Mouse (Mus musculus): ENCODE measurements at regions not wholly inside any gene's neighbourhood (a gene's known extent, or its start where the extent isn't known, plus 50 kb on each side); places are given as distances from the start of the nearest gene placed in this dataset.
"Not testable (repeated sequence)": the region's sequence is repeated elsewhere in the genome, so short reads cannot be mapped to it uniquely, and the experiment has no call there.

DNA sequence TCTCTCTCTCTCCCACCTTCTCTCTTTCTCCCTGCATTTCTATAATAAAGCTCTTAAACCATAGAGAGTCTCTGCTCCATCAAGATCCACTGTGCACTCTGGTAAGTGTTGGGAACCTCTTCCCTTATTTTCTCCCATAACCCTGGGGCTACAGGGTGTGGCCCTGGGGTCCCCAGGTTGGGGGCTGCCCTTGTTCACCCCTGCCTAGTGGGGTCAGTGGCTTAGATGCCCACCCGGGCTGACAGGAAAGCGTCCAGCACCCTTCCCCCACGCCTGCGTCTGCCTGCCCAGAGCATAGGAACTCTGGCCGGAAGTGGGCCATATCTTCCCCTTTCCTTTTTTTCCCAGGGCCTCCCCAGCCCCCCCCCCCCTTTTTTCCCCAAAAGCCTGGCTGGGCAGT is 534.0 kb downstream of the Hdgfl1 start:
- DNase-seq, result no peak

DNA sequence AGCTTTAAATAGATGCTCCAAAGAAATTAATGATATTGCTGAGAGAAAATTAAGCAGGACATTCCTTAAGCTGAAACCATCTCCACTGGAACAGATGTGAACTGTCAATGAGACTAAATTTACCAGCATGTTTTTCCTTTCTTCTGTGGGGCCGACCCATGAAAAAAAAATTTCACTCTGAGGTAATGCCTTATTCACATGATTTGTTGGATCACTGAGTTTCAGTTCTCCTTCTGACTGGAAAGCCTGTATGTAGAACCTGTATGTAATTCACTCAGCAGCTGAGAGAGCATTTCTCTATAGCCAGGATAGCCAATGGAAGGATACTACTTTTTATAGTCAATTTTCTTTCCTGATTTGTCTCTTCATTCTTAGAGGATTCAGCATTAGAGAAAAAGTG is 535.3 kb downstream of the Hdgfl1 start:
- no peak for DNase-seq

DNA sequence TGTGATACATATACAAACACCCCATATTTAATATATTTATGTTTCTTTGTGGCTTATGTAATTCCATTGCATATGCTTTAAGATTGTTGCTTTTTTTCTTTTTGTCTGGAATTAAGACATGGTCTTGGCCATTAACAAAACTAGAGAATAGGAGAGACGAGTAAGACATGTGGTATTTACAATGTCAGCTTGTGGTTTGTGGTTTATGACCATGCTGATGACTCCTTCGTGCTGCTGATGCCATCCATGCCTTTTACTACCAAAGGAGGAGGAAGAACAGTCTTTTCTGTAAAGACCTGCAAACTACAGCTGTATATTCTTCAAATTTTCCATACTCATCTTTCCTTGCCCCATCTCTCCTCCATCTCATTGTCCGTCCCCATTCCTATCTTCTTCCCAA is 552.7 kb downstream of the Hdgfl1 start:
- DNase-seq, result no peak

DNA sequence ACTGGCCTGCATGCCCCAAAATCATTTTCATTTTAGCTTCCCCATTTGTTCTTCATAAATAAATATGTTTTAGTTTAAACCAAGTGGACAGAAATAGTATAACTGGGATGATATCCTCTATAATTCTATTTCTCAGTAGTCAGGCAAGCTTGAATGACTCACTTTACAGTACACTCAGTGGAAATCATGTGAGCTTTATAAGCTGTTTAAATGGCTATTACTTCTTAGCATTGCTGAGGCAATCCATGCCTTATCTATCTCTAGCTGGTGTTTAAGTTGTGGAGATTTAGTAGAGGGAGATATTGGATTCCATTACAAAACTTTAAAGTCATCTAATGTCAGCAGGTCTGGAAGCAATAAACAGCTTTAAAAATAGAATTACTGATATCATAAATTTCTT is 553.4 kb downstream of the Hdgfl1 start:
- no peak for DNase-seq

DNA sequence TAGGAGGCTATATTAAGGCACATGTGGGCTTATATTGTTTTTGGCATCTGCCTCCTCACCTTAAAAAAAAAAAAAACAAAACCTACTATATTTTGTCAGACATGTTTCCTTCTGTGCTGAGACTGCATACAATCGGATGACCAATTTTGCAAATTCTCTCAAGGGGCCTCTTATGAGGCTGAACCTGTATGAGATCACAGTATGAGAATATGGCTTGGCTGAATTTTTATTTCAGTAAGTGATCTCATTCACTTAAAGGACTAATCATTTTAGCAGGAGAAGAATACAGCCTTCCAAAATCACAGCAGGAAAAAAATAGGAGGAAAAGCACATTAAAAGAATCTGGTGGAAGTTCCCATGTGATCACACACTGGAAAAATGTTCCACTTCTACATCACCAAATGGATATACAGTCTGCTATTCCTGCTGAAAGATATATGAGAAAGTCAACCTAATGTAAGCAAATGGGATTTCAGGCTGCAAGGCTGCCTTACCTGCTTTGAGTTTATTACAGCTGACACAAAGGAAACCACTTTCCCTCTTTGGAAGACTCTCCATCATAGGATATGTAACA is 564.3 kb downstream of the Hdgfl1 start:
- no peak for DNase-seq

DNA sequence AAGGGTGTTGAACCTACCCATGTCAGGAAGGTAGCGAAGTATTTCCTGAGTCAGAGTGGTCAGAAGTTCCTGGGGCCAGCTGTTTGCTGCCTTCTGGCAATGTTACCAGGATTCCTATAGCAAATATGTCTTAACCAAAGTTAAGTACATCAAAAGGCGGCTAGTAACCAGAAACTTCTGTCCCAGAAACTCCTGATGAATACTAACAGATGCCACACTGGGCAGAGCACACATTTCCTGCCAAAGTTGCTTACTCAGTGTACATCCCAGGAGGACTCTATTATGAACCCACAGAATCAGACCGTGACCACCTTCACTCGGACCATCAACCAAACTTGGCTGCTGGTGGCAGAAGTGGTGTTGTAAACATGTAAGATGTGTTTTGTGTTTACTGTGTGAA is 575.3 kb downstream of the Hdgfl1 start:
- DNase-seq, result no peak

DNA sequence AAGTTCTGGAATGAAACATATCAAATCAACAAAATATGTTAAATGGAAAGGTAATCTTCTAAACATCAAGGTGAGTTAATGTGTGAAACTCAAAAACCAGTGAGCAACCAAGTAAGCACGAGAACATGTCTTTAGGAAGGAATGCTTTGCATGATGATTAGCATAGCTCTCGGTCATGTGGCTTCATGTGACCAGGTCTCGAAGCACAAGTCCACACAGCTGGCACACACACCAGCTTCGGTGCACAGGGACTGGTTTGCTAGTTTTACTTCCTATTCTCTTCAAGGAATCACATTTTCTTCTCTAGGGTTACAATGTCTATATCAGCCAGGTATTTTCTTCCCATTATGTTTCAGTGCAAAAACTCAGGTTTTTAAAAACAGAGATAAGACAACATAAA is 586.1 kb downstream of the Hdgfl1 start:
- DNase-seq, result no peak

DNA sequence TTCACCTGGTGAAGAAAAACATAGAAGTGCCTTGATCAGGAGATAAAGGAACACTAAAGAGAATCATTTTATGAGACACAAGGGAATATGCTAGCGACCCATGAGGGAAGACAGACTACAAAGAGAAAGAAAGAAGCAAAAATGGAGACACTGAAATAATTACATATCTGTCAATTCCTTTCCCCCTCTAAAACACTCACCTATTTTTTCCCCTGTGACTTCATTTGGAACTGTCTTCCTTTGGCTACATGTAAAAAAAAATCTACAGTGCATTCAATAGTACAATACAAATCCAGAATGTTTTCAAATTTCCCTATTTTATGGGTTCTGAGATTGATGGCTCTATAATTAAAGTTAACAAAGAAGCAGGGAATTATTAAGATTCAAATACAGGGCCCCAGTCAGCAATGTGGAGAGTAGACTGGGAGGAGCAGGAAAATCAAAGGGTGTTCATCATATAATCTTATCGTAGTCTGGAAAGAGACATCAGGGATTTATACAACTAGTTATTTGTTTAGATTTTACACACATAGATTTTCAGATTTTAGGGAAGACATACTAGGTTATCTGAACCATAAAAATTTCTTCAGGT is 598.0 kb downstream of the Hdgfl1 start:
- no peak for DNase-seq

DNA sequence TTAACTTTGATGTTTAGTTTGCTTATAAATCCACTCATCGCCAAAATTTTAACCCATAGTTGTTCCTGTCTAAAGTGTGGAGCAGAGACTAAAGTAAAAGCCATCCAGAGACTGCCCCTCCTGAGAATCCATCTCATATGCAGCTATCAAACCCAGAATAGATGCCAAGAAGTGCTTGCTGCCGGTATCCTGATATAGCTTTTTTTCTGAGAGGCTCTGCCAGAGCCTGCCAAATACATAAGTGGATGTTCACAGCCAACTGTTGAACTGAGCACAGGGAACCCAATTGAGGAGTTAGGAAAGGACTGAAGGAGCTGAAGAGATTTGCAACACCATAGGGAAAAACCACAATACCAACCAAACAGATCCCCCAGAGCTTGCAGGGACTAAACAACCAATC is 600.3 kb downstream of the Hdgfl1 start:
- no peak for DNase-seq

DNA sequence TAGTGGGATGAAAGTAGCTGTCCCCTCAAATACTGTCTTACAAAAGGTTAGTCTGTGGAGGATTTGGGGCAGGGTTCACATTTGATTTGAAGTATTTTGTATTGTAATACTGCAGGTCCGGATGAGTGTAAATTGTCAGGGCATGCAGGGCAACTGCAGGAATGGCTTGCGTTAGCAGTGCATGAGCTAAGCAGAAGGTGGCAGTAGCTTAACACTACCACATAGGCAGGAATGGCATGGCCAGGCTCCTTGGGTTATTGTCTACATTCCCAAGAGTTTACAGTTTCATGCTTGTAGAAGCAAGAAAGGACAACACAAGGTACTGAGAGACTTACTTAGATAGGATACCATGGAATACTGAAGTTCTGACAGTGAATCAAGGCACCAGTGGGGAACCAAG is 611.3 kb downstream of the Hdgfl1 start:
- DNase-seq, result no peak

DNA sequence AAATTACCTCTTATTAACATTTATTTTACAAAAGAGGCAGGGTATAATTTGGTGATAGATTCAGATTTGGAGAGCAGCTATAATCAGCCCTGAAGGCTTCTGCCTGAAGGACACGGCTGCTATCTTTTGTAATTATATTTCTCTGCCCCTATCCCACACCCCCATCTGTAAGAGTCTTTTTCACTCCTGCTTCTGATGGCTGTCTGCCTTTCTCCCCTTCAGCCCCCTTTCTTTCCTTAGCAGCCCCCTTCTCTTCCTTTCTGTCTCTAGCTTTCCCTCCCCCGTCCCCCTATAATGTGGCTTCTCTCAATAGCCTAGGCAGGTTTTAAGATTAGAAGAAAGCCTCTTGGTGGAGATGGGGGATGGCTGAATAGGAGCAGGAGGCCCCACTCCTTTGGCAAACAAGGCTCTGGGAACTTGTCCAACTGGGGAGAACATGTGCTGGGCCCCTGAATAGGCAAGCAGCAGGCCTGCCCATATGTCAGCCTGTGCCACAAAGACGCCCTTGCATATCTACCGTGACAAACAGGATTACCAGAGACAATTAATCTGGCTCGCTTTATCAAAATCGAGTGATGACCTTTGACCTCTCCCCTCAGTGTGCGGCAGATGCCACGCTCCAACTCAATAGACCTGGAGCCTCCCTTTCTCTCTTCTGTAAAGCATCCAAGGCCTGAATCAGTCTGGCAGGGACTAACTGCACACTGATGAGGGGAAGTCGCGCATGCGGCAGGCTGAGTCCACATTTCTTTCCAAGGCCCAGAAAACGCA is 615.1 kb downstream of the Hdgfl1 start:
- DNase-seq, result no peak

DNA sequence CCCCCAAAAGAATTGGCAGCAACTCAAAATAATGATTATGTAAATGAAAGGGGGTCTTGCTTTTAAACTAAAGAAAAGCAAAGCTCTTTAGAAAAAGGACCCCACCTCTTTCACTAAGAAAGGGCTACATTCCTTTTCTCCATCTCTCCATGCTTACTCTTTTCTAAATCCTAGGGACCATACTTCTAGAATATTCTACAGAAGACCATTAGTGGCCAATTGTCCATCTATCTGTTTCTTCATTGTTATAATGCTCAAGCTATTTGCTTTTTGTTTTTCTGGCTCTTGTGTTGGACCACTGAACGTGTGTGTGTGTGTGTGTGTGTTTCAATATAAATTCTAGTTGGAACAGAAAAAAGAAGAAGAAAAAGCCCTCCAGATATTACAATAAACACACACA is 615.7 kb downstream of the Hdgfl1 start:
- DNase-seq, result no peak

DNA sequence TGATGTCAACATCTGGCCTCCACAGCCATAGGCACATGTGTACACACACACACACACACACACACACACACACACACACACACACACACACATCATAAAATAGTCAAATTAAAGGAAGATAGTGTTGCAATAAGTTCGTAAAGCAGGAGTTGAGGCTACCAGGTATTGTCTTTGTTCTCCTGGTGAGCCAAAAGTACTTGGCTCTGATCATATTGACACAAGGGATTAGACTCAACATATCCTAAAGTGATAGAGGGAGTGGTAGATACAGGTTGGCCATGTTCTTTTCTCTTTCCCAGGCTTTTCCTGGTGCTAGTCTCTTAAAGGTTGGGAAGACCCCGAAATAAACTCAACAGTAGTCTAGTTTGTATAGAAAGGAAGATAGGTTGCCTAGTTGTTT is 616.9 kb downstream of the Hdgfl1 start:
- DNase-seq, result no peak

DNA sequence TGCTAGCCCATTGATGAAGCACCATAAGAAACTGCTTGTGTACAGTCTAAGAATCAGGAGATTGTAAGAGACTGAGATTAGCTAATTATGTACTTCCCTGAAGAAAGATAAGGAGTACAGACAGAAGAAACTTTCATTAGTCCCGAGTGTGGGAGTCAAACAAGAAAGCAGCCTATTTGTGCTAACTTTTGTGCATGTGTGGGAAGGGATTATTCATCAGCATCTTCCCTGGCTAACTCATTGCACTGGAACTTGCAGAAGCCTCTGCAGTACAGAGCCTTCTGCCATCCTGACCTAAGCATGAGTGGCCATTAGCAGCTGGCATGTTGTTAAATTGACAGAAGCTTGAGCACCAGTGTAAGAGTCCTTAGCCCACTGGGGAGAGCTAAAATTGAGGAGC is 619.5 kb downstream of the Hdgfl1 start:
- no peak for DNase-seq

DNA sequence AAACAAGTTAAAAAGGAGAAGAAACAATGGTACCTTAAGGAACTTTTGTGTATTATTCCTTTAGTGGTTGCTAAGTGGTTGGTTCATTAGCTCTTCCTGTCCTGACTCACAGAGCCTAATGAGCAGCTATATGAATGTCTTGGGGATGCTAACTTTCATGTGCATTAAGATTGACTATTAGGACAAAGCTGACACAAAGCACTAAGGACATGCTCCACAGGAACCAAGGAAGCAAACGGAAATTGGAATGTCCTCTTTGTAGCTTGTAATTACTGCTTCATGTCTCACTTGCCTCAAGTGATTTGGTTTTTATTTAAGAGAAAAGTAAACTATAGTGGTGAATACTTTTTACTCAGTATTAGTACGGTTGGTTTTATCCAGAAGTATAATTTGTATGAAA is 627.2 kb downstream of the Hdgfl1 start:
- DNase-seq, result no peak

DNA sequence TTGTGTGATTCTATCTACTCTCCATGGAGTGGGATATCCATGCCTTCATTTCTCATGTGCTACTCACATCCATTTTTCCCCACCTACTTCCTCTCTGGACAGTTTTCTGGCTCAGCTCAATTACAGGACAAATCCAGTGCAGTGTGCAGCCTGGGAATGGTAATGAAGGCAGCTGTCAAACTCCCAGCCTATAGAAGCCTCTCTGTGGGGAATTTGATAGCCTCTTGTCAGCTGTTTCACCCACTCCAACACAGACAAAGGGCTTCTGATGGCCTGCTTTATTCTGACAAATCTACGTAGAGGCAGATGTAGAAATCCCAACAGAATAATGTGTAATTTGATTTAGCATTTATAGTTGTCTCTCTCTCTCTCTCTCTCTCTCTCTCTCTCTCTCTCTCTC is 650.6 kb downstream of the Hdgfl1 start:
- DNase-seq, result no peak

DNA sequence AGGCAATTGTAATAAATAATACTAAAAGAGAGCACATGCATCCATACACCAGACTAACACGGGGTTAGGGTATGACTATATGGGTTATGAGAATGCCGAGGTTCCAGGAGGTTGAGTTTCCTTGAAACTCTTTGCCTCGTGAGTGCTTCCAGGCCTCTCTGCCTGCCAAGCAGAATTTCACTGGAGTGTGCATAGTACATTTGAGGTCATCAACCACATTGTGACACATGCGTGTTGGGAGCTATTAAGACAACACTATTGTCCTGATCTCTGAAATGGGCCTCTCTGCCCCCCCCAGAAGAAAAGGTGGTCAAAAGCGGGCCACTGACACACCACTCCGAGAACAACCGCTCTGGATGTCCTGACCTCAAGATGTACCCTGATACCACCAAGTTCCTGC is 655.8 kb downstream of the Hdgfl1 start:
- no peak for DNase-seq

DNA sequence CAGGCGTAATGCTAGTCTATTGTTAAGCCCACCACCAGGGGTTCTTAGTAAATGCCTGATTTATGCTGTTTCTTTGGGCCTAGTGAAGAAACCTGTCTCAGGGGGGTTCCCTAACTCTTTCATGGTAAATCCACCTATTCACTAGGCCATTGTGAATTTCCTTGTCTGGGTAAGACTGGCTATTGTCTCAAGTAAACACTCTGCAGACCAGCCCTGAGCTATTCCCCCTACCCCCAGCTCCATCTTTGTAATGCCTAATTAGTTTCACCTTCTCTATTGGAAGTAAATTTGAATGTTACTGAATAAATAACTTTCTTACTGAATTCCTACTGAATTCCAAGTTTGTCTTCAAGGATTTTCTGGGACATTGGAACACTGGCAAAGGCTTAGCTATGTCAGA is 656.2 kb downstream of the Hdgfl1 start:
- not testable (repeated sequence) for DNase-seq

DNA sequence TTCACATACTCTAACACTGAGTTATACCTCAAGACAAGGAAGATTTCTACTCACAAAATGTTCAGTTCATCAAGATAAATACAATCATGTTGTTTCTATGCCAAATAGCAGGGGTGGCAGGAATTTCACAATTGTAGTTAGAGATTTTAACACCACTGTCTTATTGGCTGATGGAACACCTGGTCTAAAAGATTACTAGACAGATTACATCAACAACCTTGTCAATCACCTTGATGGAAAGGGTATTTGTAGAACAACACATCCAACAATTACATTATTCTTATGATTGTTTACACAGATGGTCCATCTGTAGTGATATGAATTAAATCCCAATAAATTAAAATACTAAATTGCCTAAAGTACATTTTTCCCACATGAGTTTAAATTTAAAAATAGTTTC is 657.4 kb downstream of the Hdgfl1 start:
- DNase-seq, result no peak

DNA sequence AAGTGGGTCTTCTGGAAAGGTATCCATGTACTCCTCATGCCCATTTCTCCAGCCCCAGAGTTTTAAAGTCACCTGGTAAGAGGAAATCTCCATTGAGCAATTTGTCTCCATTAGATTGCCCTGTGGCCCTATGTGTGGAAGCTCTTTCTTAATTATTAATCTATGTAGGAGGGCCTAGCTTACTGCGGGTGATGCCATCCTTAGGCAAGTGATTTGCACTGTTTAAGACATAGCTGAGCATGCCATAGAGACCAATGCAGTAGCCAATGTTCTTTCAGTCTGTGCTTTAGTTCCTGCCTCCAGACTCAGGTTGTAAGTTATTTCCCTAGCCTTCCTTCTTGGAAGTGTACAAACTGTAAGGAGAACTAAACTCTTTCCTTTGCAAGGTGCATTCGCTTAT is 661.0 kb downstream of the Hdgfl1 start:
- no peak for DNase-seq

DNA sequence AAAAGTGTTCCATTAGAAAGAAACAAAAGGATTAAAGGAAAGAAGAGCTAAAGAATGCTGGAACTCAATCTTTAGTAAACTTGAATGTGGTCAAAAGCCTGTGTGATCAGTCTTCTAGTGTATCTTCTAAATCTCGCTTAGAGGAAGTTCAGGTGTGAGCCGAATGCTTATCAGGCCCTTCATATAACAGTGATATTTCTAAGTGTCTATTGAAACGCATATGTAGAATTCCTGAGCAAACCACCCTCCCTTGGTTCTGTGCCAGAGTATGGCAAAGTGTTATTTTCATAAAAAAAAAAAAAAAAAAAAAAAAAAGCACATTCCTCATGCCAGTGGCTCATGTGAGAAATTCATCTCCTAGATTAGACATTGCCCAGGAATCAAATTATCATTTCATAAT is 681.2 kb downstream of the Hdgfl1 start:
- DNase-seq, result no peak

DNA sequence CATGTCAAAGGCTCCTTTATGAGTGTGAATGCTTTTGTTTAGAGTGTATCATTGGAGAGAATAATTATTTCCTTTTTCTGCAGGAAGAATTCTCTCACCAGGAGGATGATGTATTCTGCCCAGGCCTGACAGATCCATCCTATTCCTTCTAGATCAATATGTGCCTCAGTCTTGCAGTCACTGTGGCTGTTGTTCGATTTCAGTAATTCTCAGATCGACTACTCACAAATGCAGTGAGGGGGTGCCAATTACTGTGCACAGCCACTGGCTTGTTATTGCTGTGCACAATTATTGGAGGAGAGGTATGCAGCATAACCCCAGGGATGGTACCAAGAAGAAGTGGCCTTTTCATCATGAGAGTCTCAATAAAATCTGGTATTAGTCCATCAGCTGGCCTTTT is 689.2 kb downstream of the Hdgfl1 start:
- no peak for DNase-seq

DNA sequence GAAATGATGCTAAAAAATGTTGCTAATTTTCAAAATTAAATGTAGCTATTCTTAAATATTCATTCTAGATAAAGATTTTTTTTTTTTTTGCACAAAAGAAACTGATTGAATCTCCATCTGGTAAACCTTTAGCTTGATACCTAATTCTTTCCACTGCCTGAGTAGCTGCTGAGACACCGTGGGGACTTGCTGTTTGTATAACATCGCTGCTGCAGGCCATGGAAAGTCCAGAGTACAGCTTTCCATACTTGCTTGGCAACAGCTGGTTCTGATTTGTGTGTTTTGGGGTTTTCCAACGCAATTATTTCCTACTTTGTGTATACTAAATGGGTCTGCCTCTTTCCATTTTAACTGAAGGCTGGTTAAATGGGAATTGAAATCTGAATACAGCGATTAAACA is 689.7 kb downstream of the Hdgfl1 start:
- no peak for DNase-seq

DNA sequence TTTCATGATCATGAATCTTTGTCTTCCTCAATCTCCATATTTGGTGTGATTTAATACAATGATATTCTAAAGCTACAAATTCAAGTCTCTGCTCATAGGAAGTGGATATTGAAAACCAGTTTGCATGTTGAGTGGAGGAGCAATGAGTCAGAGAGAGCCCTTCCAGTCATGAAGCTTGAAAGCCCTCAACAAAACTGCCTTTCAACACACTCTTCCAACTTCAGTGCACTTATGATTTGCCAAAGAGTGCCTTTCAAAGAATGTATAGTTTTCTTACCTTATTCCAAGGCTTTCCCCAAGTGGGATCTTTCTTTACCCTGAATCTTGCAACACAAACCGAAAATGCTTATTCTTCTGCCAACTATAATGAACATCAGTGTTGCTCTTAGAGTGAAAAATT is 690.6 kb downstream of the Hdgfl1 start:
- DNase-seq, result no peak

DNA sequence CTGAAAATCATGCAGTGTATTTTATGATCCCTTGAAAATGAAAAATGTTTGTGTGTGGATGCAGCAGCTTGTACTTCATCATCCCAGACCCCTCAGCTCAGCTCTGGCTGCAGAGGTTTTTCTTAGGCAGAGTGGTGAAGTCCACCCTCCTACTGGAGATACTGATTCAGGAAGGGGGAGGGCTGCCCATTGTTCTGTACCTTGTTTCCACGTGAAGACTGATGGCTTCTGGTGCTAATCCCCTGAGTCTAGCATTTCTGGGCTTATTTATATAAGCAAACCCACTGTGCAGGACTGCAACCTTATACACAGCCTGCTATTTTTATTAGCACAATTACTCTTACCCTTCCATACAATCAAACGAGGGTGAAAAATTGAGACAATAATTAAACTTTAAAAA is 708.6 kb downstream of the Hdgfl1 start:
- no peak for DNase-seq

All from kidney, postnatal 36 days (tissue).